Mouse (Mus musculus) ovary, adult 18-20 months (tissue): ENCODE measurements around the gene Apbb2.

Experiments
- DNase-seq: peaks from one replicate; pipeline ENCODE4 v3.0.0; 2022; ENCODE audit warnings: low spot score, mixed read lengths

Gene Apbb2

DNA sequence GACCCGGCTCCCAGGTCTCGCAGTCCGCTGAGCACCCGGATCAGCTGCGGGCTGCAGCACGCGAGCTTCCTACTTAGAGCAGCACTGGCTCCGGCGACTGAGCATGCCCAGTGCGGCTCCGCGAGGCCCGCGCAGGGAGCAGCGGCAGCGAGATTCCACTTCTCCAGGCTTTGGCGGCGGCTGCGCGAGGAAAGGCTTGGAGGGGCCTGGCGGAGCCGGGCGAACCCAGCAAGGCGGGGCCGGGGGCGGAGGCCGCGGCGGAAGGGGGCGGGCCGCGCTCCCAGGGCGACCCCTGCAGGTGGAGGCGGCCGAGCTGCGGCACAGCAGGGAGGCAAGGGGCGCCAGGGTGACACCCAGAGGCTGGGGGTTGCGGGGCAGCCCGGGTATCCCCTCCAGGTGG is at the start of gene Apbb2:
TSS of gene Apbb2 (minus strand) at position 188 of the 400 bp plus-strand sequence.
- peak; percentile 95 for DNase-seq

DNA sequence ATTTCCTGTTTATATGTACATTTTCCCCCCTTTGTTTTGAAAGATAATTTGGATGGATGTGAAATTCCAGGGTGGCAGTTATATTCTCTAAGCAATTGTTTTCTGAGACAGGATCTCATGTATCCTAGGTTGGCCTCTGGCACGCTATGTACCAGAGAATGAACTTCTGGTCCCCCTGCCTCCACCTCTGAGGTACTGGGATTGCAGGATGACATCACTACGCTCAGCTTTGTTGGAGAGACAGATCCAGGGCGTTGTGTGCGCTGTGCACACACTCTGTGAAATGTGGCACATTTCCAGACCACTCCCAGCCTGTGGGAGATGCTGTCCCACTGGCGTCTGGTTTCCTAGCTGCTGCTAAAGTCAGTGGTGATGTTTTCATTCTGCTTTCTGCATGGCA is 35.6 kb upstream of the Apbb2 start:
- no peak for DNase-seq

DNA sequence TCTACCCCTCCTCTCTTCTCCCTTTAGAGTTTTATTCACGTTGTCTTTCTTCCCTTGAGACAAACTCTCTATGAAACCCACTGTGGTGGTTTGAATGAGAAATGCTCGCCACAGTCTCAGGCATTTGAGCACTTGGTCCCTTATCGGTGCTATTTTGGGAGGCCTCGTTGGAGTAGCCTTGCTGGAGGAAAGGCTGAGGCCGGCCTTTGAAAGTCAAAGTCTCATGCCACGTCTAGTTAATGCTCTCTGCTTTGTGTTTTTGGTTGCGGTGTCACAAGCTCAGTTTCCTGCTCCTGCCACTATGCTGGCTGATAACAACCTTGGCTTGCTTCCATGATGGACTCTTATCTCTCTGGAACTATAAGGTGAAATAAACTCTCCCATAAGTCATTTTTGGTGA is 28.9 kb upstream of the Apbb2 start:
- DNase-seq = no peak

DNA sequence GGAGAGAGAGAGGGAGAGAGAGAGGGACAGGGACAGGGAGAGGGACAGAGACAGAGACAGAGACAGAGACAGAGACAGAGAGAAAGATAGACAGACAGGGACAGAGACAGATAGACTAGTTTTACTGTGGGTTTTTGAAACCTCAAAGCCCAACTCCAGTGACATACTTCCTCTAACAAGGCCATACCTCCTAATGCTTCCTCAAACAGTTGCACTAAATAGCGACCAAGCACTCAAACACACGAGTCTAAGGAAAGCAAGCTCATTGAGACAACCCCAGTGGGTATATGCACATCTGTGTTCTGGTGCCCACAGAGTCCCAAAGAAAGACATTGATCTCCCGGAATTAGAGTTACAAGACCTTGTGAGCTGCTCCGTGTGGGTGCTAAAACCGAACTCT is 24.7 kb upstream of the Apbb2 start:
- DNase-seq = no peak

DNA sequence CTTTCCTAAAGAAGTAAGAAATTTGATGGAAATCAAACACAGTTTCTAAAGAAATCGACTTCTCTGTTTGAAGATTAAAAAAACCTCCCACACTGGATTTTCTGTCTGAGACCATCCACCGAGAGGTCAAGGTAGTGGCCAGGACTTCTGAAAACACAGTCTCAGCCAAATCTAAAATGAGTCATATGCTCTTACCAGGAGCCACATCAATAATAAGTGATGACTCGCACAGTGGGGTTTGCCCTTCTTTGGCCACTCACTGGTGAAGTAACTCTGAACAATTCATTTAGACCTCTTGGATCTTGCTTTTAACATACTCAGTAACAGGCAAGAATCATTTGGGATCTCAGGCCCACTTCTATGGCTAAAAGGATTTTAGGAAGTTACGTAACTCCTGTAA is 23.6 kb upstream of the Apbb2 start:
- no peak for DNase-seq

DNA sequence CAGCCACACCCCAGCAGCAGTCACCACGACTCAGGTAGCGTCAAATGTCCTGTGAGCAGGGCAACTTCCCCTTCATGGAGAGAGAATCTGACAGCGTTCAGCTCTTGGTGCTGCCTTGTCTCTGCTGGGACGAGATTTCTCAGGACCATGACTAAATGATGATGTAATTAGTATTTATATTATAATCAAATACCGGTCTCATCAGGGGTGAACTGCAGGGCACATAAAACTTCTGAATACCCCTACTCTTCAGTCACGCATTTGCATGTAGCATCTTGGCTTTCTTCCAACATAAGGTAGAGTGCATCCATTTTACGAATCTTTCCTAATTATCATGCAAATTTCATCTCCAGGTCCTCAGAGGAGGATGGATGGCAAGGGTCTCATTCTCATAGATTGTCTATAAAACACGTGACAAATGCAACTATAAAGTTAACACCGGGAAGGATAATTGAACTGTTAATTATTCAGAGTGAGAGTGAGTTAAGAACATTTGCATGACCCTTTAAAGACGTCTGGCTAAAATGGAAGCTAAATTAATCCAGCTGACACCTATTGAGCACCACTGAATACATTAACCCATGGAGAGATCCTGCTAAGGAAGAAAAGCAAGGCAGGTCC is 17.0 kb upstream of the Apbb2 start:
- DNase-seq = no peak

DNA sequence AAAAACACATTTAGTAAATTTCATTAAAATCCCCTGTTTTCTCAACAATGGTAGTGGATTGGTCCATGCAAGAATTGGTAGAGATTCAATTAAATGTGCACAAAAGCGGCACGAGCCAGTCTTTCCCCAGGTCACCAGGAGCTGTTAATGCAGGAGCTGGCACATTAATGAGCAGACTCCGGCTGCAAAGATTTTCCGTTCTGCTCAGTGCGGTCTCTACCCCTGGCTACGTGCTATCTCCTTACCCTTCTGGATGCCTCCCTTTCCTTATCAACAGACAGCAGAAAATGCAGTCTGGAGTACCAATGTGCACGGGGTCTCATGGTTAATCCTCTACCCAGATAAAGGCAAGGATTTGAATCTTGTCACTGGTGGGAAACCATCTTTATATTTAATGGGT is 9.2 kb upstream of the Apbb2 start:
- no peak for DNase-seq

DNA sequence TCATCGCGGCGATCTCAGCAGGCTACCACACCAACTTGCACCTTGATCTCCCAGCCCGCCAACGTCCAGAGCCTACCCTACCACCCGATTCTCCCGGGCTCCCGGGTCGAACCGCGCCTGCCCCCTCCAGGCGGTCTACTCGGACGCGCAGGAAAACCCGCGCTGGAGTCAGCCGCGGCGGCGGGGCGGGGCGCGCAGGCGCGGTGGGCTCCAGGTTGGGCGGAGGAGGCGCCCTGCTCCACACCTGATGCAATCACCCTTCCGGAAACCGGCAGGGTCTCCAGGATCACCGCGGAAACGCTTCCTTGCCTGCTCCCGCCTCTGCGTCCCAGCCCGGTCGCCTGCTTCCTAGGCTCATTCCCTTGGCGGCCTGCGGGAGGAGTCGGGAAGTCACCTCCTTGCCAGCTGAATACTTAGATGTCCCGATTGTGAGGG is 1.6 kb upstream of the Apbb2 start:
- peak; percentile 74 for DNase-seq

DNA sequence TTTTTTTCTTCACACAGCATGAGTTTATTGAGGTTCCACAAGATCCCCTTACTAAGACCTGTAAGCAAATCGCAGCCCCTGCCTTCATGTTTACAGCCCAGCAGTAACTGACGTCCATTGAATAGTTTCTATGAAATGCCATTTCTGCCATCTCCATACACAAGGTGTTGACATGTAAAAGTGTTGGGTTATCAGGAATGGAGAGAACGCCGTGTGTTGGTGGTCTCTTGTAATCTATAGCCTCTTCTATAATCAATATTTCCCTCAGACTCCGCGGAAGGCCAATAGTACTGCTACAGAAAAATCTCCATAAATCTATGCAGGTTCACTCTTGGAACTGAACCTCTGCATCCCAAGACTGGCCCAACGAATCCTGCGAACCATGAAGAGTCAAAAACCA is 1.1 kb upstream of the Apbb2 start:
- DNase-seq = no peak

DNA sequence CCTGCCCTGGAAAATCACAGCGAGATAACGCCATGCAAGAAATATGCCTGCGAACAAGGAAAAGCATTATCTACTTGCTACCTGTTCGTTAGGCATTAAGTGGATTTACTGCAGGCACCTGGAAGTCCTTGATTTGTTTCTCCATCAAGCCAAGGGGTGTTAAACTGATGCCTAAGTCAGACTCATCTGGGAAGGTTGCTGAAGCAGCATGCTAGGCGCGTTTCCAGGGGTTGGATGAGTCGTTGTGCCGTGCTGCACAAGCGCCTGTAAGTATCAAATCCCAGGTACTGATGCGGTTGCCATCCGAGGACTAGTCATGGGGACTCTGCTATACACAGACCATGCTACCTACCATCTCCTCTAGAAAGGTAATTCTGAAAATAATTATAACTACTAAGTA is 611 bp upstream of the Apbb2 start:
- no peak for DNase-seq

DNA sequence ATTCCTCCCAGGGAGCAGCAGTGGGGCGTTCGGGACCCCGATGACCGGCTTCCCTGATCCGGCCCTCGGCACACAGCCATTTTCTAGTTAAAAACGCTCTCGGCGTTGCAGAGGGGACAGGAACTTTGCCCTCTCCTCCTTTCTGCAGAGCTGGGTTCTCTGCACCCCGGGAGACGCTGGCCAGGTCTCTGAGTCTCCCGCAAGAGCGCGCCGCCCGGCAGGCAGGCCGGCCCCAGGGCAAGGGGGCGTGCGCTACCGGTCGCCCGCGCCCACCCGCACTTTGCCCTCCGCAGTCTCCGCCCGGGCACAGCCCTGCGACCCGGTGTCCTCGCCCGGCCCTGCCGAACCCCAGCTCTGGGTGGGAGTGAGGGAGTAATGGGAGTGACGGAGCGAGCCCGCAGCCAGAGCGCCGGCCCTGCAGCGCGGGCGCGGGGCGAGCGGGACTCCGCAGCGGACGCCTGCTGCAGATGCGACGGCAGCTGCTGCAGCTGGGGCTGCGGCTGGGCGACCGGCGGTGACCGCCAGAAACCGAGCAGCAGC is 593 bp downstream of the Apbb2 start:
- DNase-seq = no peak

DNA sequence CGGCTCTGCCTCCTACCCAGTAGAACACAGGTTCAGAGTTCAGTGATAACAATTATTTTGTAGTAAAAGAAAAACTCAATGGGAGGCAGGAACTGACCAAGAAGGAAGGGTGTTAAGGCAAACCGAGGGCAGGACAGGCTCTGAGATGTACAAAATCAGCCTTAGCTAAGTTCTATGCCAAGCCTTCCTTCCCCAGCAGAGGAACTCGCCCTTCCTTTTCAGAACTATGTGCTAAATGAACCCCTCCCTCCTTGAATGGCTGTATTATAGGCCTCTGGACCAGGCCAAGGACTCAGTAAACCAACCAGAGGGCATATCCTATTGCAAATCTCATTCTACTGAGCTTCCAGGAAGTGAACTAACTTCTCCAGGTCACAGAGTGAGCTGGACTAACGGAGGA is 3.6 kb downstream of the Apbb2 start:
- DNase-seq = no peak

DNA sequence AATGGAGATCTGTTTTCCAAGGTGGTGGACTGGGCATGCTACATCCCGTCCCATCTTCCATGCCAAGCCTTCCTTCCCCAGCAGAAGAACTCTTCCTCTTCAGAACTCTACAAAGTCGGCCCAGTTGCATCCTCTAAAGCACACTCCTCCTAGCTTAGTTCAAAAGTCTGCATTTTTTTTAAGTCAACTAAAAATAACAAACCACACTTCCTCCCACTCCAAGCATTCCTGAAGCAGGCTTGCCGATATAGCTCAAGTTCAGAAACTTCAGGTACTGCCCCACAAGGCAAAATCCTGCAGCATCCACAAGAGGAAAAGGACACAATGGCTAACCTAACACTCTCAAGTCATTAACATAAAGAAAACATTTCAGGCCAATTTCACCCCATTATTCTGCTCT is 4.9 kb downstream of the Apbb2 start:
- DNase-seq = no peak

DNA sequence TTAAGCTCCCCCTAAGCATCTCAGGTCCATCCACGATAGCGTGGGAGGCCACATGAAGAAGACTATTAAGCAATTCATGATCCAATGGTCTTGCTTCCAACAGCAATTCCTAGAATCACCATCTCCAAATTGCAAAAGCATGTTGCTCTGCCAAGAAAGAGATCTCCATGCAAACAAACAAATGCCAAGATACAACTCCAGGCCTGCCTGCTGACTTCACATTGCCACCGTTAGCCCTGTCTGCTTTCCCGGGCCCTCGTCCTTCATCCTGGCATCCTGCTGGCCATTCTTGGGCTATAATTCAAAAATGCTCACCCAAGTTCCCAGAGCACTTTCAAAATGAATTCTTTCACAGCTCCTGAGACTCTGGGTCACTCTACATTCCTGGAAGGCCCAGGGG is 5.6 kb downstream of the Apbb2 start:
- DNase-seq = no peak

DNA sequence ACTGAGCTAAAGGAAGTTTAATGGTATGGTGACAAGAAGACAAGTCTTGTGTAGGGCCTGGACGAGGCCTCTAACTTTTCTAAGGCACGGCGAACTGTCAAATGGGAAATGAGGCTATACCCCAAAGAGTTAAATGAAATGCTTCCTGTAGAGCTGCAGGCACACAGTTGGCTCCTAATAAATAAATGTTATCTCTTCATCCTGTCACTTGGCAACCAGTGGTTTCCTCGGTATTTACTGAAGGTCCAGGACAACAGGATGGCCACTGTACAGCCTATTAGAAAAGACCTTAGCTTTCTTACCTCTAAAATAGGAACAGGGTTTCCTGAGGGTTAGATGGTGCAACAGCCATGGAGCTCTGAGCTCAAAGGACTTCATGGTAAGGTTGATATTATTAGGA is 6.7 kb downstream of the Apbb2 start:
- DNase-seq = no peak

DNA sequence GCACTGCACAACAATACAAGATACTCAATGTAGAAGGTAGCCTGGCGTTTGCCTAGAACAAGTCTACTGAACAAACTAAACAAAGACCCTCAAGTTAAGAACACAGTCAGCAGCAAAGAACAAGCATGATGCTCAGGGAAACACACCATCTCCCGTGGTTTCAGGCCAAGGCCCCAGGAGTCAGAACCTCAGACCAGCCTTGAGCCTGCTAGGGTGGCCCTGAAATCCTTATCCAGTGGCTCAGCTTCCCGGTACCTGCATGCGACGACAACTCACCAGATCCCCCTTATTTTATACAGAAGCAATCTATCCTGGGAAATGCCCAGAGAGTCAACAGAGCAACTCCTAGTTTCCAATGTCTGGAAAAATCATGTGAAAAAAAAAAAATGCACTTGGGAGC is 7.2 kb downstream of the Apbb2 start:
- DNase-seq = no peak

DNA sequence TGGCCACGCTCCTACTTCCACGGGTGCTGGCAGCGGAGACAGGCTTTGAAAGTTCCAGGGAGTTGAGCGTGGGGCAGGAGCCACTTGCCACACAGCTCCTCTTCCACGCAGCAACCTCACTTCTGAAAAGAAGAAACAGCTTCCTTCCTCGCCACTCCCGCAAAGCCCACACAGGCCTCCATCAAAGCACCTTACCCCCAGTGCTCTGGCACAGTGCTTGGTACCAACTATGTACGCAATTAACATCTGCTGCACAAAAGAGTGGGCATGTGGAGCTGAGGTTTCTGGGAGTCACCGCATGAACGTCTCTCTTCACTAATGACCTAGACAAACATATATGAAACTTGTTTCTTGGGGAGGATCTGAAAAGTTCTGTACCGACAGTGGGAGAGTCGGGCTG is 8.3 kb downstream of the Apbb2 start:
- no peak for DNase-seq

DNA sequence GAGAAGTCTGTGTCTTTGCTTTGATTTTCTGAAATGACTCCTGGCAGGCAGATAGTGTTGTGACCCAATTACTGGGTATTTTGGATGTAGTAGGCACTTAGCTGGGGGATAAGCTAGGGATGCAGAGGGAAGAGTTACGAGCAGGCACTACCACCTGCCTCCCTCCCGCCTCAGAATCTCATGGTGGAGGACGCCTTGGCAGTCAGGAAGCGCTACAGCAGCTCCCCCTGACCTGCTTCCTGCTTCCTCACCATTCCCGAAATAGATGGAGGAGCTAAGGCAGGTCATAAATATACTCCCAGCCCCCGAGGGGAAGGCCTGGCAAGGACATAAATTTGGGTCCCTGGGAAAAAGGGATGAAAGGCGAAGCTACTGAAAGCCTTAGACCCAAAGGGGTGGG is 9.3 kb downstream of the Apbb2 start:
- no peak for DNase-seq

DNA sequence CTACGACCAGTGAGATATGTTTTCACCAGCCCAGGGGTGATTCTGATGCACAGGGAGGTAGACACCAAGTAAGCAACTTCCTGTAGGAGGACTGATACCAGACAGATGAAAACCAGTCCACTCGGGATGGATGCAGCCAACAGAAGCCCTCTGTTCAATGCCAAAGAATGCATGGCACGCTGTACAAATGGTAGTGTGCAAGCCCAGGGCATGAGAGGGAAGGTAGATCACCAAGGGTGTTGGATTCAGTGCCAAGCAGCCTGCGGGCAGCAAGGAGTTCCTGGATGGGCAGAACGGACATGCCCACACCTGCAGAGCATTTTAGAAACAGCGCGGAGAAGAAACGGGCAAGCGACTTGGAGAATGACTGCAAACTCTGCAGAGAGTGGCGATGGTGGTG is 10.8 kb downstream of the Apbb2 start:
- DNase-seq = no peak

DNA sequence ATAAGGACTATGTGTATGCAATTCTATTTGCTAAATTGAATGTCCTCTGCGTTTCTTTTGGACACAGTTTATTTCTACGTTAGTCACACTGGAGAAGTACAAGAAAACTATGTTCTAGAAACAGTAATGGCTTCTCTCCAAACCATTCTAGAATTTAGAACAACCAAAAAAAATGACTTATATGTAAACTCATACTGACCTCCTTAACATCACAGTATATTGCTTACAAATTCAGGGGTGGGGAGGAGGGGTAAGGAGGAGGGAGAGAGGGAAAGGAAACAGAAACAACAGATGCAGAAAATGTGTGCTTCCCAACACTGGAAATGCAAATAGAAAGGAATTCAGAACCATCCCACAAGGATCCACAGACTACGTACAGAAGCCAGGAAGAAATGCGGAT is 11.4 kb downstream of the Apbb2 start:
- DNase-seq = no peak

DNA sequence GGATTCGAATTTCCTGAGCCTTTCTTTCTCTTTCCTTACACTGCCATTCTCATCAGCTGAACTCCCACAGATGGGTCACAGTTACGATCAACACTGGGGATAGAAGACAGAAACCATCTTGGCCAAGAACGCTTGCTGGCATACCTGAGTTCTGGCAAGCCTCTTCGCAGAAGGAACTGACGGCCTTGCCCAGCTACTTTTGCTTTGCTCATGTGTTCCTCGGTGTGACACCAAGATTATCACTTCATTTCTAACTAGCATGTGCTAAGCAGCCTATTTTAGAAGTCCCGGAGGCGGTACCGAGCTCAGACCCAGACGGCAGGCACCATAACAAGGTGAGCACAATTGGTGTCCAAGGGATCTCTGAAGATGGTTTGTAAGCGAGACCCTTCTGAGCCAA is 12.9 kb downstream of the Apbb2 start:
- DNase-seq = no peak

DNA sequence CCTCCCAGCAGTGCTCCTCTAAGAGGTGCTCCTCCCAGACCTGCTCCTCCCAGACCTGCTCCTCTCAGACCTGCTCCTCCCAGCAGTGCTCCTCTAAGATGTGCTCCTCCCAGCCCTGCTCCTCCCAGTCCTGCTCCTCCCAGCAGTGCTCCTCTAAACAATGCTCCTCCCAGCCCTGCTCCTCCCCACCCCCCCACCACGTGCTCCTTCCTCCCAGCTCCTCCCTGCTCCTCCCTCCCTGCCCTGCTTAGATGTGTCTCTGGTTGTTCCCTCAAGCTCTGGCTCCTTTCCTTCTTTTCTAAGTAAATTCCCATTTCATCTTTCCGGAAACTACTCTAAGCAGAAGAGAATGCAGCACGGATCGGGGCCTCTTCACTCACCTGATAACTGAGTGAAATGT is 14.2 kb downstream of the Apbb2 start:
- no peak for DNase-seq

DNA sequence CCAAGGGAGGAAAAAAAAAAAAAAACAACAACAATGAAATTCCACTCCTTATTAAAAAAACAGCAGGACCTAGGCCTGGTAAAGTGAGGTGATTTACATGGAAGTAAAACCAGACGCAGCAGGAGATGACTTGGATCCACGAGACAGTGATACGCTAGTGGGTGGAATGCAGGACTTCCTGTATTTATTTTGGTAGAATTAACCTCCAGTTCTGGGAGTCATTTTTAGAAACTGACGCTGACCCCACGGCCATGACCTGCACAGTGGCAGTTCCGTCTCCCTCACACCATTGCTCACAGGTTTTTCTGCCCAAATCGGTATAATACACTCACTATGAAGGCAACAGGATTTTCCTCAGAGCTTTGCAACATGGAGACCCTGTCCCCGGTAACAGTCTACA is 14.8 kb downstream of the Apbb2 start:
- DNase-seq = no peak

DNA sequence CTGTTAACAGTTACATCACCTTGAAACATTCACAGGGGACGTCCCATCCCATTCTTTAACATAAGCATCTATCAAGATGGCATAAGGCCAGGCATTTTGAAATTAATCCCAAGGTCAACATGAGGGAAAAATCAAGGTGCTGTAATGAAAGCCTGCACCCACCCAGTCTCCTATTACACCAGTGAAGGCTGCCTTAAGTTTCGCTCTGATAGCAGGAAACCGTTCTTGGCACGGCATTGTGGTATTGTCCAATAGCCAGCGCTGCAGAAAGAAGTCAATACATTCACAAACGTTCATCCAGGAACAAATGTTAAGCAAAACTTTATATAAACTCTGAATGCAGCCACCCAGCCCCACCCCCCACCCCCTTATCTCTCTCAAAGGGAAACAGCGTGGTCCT is 15.4 kb downstream of the Apbb2 start:
- no peak for DNase-seq
